Mouse (Mus musculus) embryonic facial prominence, embryonic 11.5 days (tissue): ENCODE measurements at regions not wholly inside any gene's neighbourhood (a gene's known extent, or its start where the extent isn't known, plus 50 kb on each side); places are given as distances from the start of the nearest gene placed in this dataset.

Experiments used
- ATAC-seq: fragments of 200-750 bp; cut with Nextera tagmentation; replicated peaks from 2 replicates; pipeline ENCODE4 v1.8.0; 2017; ENCODE audit warnings: low read depth; ENCODE audit not compliant: insufficient number of reproducible peaks, low FRiP score, low TSS enrichment
- DNase-seq: peaks from one replicate; pipeline ENCODE4 v3.0.0-alpha.2; 2015; ENCODE audit warnings: low spot score
- H3K27ac ChIP-seq: fragments of 300-500 bp; sonication (generic); replicated peaks from 2 replicates; pipeline ENCODE4 v1.5.1; 2014; ENCODE audit warnings: mild to moderate bottlenecking, low read depth, low read length, control low read depth
- H3K27me3 ChIP-seq: fragments of 300-500 bp; sonication (generic); 2 replicates; pipeline ENCODE4 v1.6.1; 2014; ENCODE audit warnings: mild to moderate bottlenecking, low read length, moderate library complexity, mixed read lengths; ENCODE audit not compliant: control insufficient read depth, insufficient read depth
- H3K36me3 ChIP-seq: fragments of 300-500 bp; sonication (generic); replicated peaks from 2 replicates; pipeline ENCODE4 v1.6.1; 2014; ENCODE audit warnings: low read depth, mild to moderate bottlenecking, low read length, moderate library complexity, mixed read lengths; ENCODE audit not compliant: control insufficient read depth, insufficient read depth
- H3K4me1 ChIP-seq: fragments of 300-500 bp; sonication (generic); 2 replicates; pipeline ENCODE4 v1.6.1; 2014; ENCODE audit warnings: low read length, mixed read lengths; ENCODE audit not compliant: control insufficient read depth, insufficient read depth
- H3K4me2 ChIP-seq: fragments of 300-500 bp; sonication (generic); 2 replicates; pipeline ENCODE4 v1.6.1; 2014; ENCODE audit warnings: low read depth, mild to moderate bottlenecking, control low read depth, low read length, moderate library complexity
- H3K4me3 ChIP-seq: fragments of 300-500 bp; sonication (generic); 2 replicates; pipeline ENCODE4 v1.5.1; 2014; ENCODE audit warnings: low read depth, low read length, control low read depth
- H3K9ac ChIP-seq: fragments of 300-500 bp; sonication (generic); replicated peaks from 2 replicates; pipeline ENCODE4 v1.6.1; 2014; ENCODE audit warnings: mild to moderate bottlenecking, control low read depth, low read length
- H3K9me3 ChIP-seq: fragments of 300-500 bp; sonication (generic); replicated peaks from 2 replicates; pipeline ENCODE4 v1.6.1; 2016; ENCODE audit warnings: mild to moderate bottlenecking, low read length, inconsistent platforms, mixed read lengths; ENCODE audit not compliant: control insufficient read depth
- WGBS: fragments of 180-500 bp; shearing (Covaris S2); extraction: QIAGEN DNeasy Blood & Tissue Kit; methylation state at CpG from one replicate; pipeline ENCODE4 v1.1.7; 2014; 5-methylcytosine and 5-hydroxymethylcytosine counted together

- DNase-seq (no peak), ATAC-seq (no peak)
- Histone ChIP-seq H3K4me1 (no peaks in the 10 kb centered on the region), H3K36me3 (no peaks in the 10 kb centered on the region), H3K27me3 (no peaks in the 10 kb centered on the region), H3K27ac (no peak overlapping the region), H3K4me3 (no peak overlapping the region), H3K4me2 (no peak overlapping the region), H3K9me3 (no peaks in the 10 kb centered on the region), H3K9ac (no peak overlapping the region)
Observed at GRCm38 (mm10) chr5:47479908-47480307, 503.0 kb upstream of the Slit2 start.

- WGBS, result 52% methylated on average over 3 of the region's 3 CpGs
Observed at GRCm38 (mm10) chr5:47496218-47496617, 486.7 kb upstream of the Slit2 start.

GRCm38 (mm10) chr5:47502764-47503416 is 480.0 kb upstream of the Slit2 start:
- no peak overlapping the region for H3K27ac ChIP-seq
- no peaks in the 10 kb centered on the region for H3K36me3 ChIP-seq
- no peaks in the 10 kb centered on the region for H3K9me3 ChIP-seq
- H3K27me3 ChIP-seq, result no peaks in the 10 kb centered on the region
- H3K9ac ChIP-seq, result no peak overlapping the region
- no peaks in the 10 kb centered on the region for H3K4me1 ChIP-seq
- DNase-seq, result no peak
- no peak overlapping the region for H3K4me3 ChIP-seq
- no peak overlapping the region for H3K4me2 ChIP-seq
- no peak for ATAC-seq
- 87% methylated on average over 4 of the region's 4 CpGs for WGBS

More at GRCm38 (mm10) chr5:47496218-47496617, 486.7 kb upstream of the Slit2 start:
- no peaks in the 10 kb centered on the region for H3K9me3 ChIP-seq
- H3K9ac ChIP-seq, result no peak overlapping the region
- no peak for ATAC-seq
- no peak overlapping the region for H3K4me2 ChIP-seq
- H3K27ac ChIP-seq, result no peak overlapping the region
- H3K4me3 ChIP-seq, result no peak overlapping the region
- no peaks in the 10 kb centered on the region for H3K27me3 ChIP-seq
- DNase-seq, result no peak
- H3K36me3 ChIP-seq, result no peaks in the 10 kb centered on the region
- H3K4me1 ChIP-seq, result no peaks in the 10 kb centered on the region

GRCm38 (mm10) chr5:47508689-47509301 is 474.1 kb upstream of the Slit2 start:
- Histone ChIP-seq H3K27ac (no peak overlapping the region), H3K4me1 (no peaks in the 10 kb centered on the region), H3K4me3 (no peak overlapping the region), H3K4me2 (no peak overlapping the region), H3K9me3 (no peaks in the 10 kb centered on the region), H3K27me3 (no peaks in the 10 kb centered on the region), H3K36me3 (no peaks in the 10 kb centered on the region), H3K9ac (no peak overlapping the region)
- ATAC-seq (no peak), DNase-seq (no peak)
- WGBS, result 86% methylated on average over 4 of the region's 4 CpGs

- Histone ChIP-seq H3K4me2 (no peak overlapping the region), H3K4me3 (no peak overlapping the region), H3K9ac (no peak overlapping the region), H3K36me3 (no peaks in the 10 kb centered on the region), H3K27me3 (no peaks in the 10 kb centered on the region), H3K9me3 (no peaks in the 10 kb centered on the region), H3K4me1 (no peaks in the 10 kb centered on the region), H3K27ac (no peak overlapping the region)
- DNase-seq, result no peak
- 73% methylated on average over 4 of the region's 4 CpGs for WGBS
- no peak for ATAC-seq
Observed at GRCm38 (mm10) chr5:47522161-47522942, 460.6 kb upstream of the Slit2 start.

GRCm38 (mm10) chr5:47528671-47529070 is 454.3 kb upstream of the Slit2 start:
- H3K27me3 ChIP-seq, result no peaks in the 10 kb centered on the region
- H3K27ac ChIP-seq, result no peak overlapping the region
- H3K9ac ChIP-seq, result no peak overlapping the region
- WGBS, result 82% methylated on average over 7 of the region's 7 CpGs
- no peaks in the 10 kb centered on the region for H3K36me3 ChIP-seq
- H3K9me3 ChIP-seq, result no peaks in the 10 kb centered on the region
- H3K4me2 ChIP-seq, result no peak overlapping the region
- H3K4me1 ChIP-seq, result no peaks in the 10 kb centered on the region
- no peak overlapping the region for H3K4me3 ChIP-seq
- no peak; the same call in 1 of the 2 replicates for ATAC-seq
- no peak for DNase-seq

DNA sequence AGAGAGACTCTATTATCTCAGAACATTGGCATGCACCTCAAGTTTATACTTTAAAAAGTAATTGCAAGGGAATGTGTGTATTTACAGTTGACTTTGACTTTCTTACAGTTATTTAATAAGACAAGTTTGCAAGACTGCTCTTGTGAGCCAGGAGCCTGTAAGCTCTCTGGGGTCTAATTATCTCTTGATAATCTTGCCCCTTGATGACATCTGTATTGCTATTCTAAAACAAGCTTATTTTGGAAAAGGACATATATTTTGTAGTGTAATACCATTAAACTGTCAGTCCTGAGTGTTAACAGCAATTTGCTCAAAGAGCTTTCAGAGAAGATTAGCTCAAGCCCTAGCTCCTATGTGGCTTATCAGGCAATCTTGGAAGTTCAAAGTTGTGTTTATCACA is 445.4 kb upstream of the Slit2 start:
- Histone ChIP-seq H3K4me3 (no peak overlapping the region), H3K27me3 (no peaks in the 10 kb centered on the region), H3K27ac (no peak overlapping the region), H3K4me1 (no peaks in the 10 kb centered on the region), H3K36me3 (no peaks in the 10 kb centered on the region), H3K4me2 (no peak overlapping the region), H3K9me3 (no peaks in the 10 kb centered on the region), H3K9ac (no peak overlapping the region)
- DNase-seq, result peak; percentile 15
- ATAC-seq, result no peak

- no peaks in the 10 kb centered on the region for H3K36me3 ChIP-seq
- ATAC-seq (no peak), DNase-seq (no peak)
- WGBS, result 83% methylated on average over 1 of the region's 1 CpGs
- no peak overlapping the region for H3K4me2 ChIP-seq
- H3K27me3 ChIP-seq, result no peaks in the 10 kb centered on the region
- no peaks in the 10 kb centered on the region for H3K4me1 ChIP-seq
- H3K27ac ChIP-seq, result no peak overlapping the region
- no peak overlapping the region for H3K9ac ChIP-seq
- no peak overlapping the region for H3K4me3 ChIP-seq
- no peaks in the 10 kb centered on the region for H3K9me3 ChIP-seq
Observed at GRCm38 (mm10) chr5:47542248-47542647, 440.7 kb upstream of the Slit2 start.
